Mouse (Mus musculus) ES-E14 (cell line): Measurements from ENCODE around the gene 1700122O11Rik. TPM values are rescaled to one million over a fixed set of nuclear protein-coding genes. Genes with fewer than 3 reads are reported as not detected.
A peak's percentile ranks its signal among the peaks of the same experiment; 100 is the strongest.

Experiments
- DNase-seq: peaks from one replicate; pipeline ENCODE4 v3.0.0-alpha.2; 2013; ENCODE audit warnings: low read depth, low spot score
- H3K27ac ChIP-seq: 2 replicates; pipeline ENCODE4 v1.5.1; 2012; ENCODE audit warnings: low read depth, mild to moderate bottlenecking, low read length, moderate library complexity, mixed read lengths; ENCODE audit not compliant: poor library complexity, insufficient read depth, severe bottlenecking
- H3K36me3 ChIP-seq: 2 replicates; pipeline ENCODE4 v1.6.1; 2012; ENCODE audit warnings: mild to moderate bottlenecking, low read length, moderate library complexity, mixed read lengths; ENCODE audit not compliant: control insufficient read depth, poor library complexity, insufficient read depth, severe bottlenecking
- H3K4me1 ChIP-seq, 2 experiments: fragments of 150-350 bp in 1 of 2; sonication (generic) in 1 of 2; 2 replicates each; pipeline ENCODE4 v1.6.1; 2012; ENCODE audit warnings: low read length in 2 of 2, mild to moderate bottlenecking in 1 of 2, mixed read lengths in 1 of 2; ENCODE audit not compliant: control insufficient read depth in 2 of 2, insufficient read depth in 2 of 2, poor library complexity in 1 of 2
- H3K4me3 ChIP-seq, 2 experiments: fragments of 150-350 bp in 1 of 2; sonication (generic) in 1 of 2; 2 replicates each; pipeline ENCODE4 v1.5.1; 2012; ENCODE audit warnings: low read length in 2 of 2, low read depth in 1 of 2, mild to moderate bottlenecking in 1 of 2, mixed read lengths in 1 of 2; ENCODE audit not compliant: insufficient read depth in 1 of 2, poor library complexity in 1 of 2, severe bottlenecking in 1 of 2
- H3K9ac ChIP-seq: 2 replicates; pipeline ENCODE4 v1.6.1; 2012; ENCODE audit warnings: low read depth, mild to moderate bottlenecking, low read length, mixed read lengths; ENCODE audit not compliant: poor library complexity, insufficient read depth, severe bottlenecking
- H3K9me3 ChIP-seq: fragments of 150-350 bp; sonication (generic); 2 replicates; pipeline ENCODE4 v1.6.1; 2012; ENCODE audit warnings: low read depth, mild to moderate bottlenecking, low read length; ENCODE audit not compliant: control insufficient read depth, insufficient read depth
- CHD2 ChIP-seq: IDR thresholded peaks from 2 replicates; pipeline ENCODE4 v1.6.1; 2014; ENCODE audit warnings: mild to moderate bottlenecking, low read depth, low read length, inconsistent platforms
- HCFC1 ChIP-seq: IDR thresholded peaks from 2 replicates; pipeline ENCODE4 v1.6.1; 2012; ENCODE audit warnings: low read length, inconsistent platforms, borderline replicate concordance; ENCODE audit not compliant: insufficient read depth
- MAFK ChIP-seq: IDR thresholded peaks from 2 replicates; pipeline ENCODE4 v1.6.1; 2014; ENCODE audit warnings: mild to moderate bottlenecking, low read depth, low read length, inconsistent platforms; ENCODE audit not compliant: insufficient read depth
- ZC3H11A ChIP-seq: IDR thresholded peaks from 2 replicates; pipeline ENCODE4 v1.6.1; 2012; ENCODE audit warnings: low read depth, mild to moderate bottlenecking, inconsistent platforms, low read length, borderline replicate concordance
- ZNF384 ChIP-seq: IDR thresholded peaks from 2 replicates; pipeline ENCODE4 v1.6.1; 2012; ENCODE audit warnings: low read depth, low read length, inconsistent platforms
- in situ Hi-C, 2 experiments: fragments of 600-800 bp; cut with MboI; formaldehyde crosslinking; loops; one replicate each; pipeline ENCODE4 v1.15.1; 2025; ENCODE audit warnings: low sequenced_read_pairs in 2 of 2, inconsistent platforms in 1 of 2; ENCODE audit not compliant: unreplicated experiment in 2 of 2
- total RNA-seq: library from RNA; depleted of rRNA; stranded (reverse); fragments of 300-350 nt; gene quantifications from 2 replicates; pipeline ENCODE4 v1.2.3, GENCODE M21; 2012; rRNA removed

Gene 1700122O11Rik
- total RNA-seq, 1 experiment = not detected

GRCm38 (mm10) chr17:47990392-47991123 is 47.5 kb downstream of the 1700122O11Rik start:
- Histone ChIP-seq H3K9ac (no peak overlapping the region), H3K36me3 (no peaks in the 10 kb centered on the region), H3K4me3 (0 out of 4 replicates have a peak overlapping the region, but pooled peaks of 1 of the 2 experiments have one; percentile 20), H3K27ac (no peak overlapping the region; the same call in 1 of the 2 replicates), H3K9me3 (no peaks in the 10 kb centered on the region), H3K4me1 (peaks cover 2 to 12% of the 10 kb centered on the region in 2 experiments; a peak in 1 of 4 replicates)
- in situ Hi-C loops = no loop called here
- TF ChIP-seq ZNF384 (no peak), CHD2 (no peak), HCFC1 (no peak), MAFK (no peak), ZC3H11A (no peak)
- no peak for DNase-seq

GRCm38 (mm10) chr17:47989951-47990378 is 48.1 kb downstream of the 1700122O11Rik start:
- H3K9me3 ChIP-seq = no peaks in the 10 kb centered on the region
- peaks cover 2 to 12% of the 10 kb centered on the region in 2 experiments; a peak in 1 of 4 replicates for H3K4me1 ChIP-seq
- no peaks in the 10 kb centered on the region for H3K36me3 ChIP-seq
- in situ Hi-C loops = no loop called here
- no peak for TF ChIP-seq ZC3H11A
- peak; percentile 27; the same call in 1 of the 2 replicates for TF ChIP-seq CHD2
- peak; percentile 74 for DNase-seq
- H3K4me3 ChIP-seq = 0 out of 4 replicates have a peak overlapping the region, but pooled peaks of 1 of the 2 experiments have one; percentile 20
- no peak overlapping the region; the same call in 1 of the 2 replicates for H3K9ac ChIP-seq
- H3K27ac ChIP-seq = no peak overlapping the region; the same call in 1 of the 2 replicates

DNA sequence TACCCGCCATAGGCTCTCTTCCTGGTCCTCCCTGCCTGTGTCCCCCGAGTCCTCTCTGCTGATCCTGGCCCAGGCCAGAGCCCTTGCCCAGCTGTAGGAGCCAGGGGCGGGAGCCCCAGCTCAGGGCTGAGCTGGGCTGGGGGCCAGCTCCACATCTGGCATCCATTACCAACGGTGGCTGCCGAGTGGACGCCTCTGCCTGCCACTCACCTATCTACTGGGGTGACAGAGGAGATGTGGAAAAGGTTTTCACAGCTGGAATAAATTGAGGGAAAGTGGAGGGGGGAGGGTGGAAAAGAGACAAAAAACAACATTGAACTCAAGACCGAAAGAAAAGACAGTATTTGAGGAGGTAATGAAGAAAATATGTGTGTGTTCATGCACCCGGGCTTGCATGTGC is 49.3 kb downstream of the 1700122O11Rik start:
- no peak for DNase-seq
- H3K4me3 ChIP-seq = no peak overlapping the region
- no peaks in the 10 kb centered on the region for H3K9me3 ChIP-seq
- no peak overlapping the region for H3K27ac ChIP-seq
- no peak for TF ChIP-seq ZC3H11A
- no peak for TF ChIP-seq MAFK
- no peak for TF ChIP-seq CHD2
- no peak for TF ChIP-seq HCFC1
- TF ChIP-seq ZNF384 = no peak
- H3K9ac ChIP-seq = no peak overlapping the region
- H3K36me3 ChIP-seq = no peaks in the 10 kb centered on the region
- H3K4me1 ChIP-seq = peaks cover 2 to 12% of the 10 kb centered on the region in 2 experiments; a peak in 1 of 4 replicates
- in situ Hi-C loops = no loop called here

DNA sequence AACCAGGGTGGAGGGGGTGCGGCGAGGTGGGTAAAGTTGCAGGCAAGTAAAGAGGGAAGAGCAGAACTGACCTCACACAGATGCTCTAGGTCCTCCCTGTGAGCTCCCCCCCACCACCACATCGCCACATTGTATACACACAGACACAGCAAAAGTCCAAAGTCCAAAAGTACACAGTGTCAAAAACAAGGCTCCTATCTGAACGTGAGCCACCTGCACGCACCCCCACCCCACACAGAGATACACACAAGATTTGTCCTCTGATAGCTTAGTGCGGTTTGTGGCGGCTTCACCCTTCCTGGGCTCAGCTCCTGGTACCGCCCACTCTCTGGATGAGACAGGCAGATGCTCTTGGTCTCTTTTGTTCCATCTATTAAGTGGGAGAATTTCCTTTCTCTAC is 50.0 kb downstream of the 1700122O11Rik start:
- Histone ChIP-seq H3K4me3 (no peak overlapping the region), H3K36me3 (no peaks in the 10 kb centered on the region), H3K4me1 (peaks cover 2 to 12% of the 10 kb centered on the region in 2 experiments; a peak in 1 of 4 replicates), H3K27ac (no peak overlapping the region), H3K9me3 (no peaks in the 10 kb centered on the region), H3K9ac (no peak overlapping the region)
- TF ChIP-seq ZC3H11A (no peak), HCFC1 (no peak), CHD2 (no peak), MAFK (no peak), ZNF384 (no peak)
- no peak for DNase-seq
- in situ Hi-C loops = no loop called here

Other genes with a start within 250 kb of the 1700122O11Rik start
- gene Mdfi, start 203.6 kb downstream of the 1700122O11Rik start, total RNA-seq = 15.6 and 25.0 TPM in 2 replicates
- gene Foxp4, start 113.6 kb downstream of the 1700122O11Rik start, total RNA-seq = 25.2 and 42.4 TPM in 2 replicates
- gene 1700067P10Rik, start 51.0 kb upstream of the 1700122O11Rik start, total RNA-seq = not detected in 2 replicates
- not detected in 2 replicates for gene 9830107B12Rik, start 108.0 kb upstream of the 1700122O11Rik start, total RNA-seq
- gene A530064D06Rik, start 129.0 kb upstream of the 1700122O11Rik start, total RNA-seq = not detected in 2 replicates
- not detected in 2 replicates for gene Trem1, start 194.5 kb upstream of the 1700122O11Rik start, total RNA-seq
- gene Trem3, start 209.5 kb upstream of the 1700122O11Rik start, total RNA-seq = not detected in 2 replicates
- 0.22 TPM in 1 of 2 replicates, not detected in the other for gene Treml4, start 226.0 kb upstream of the 1700122O11Rik start, total RNA-seq